Mouse (Mus musculus): ENCODE measurements around the gene Nfatc3. TPM values are rescaled to one million over a fixed set of nuclear protein-coding genes. Genes with fewer than 3 reads are reported as not detected.

Gene Nfatc3
- polyA plus RNA-seq, 1 experiment from 2014 or later, result 6.5 TPM

DNA sequence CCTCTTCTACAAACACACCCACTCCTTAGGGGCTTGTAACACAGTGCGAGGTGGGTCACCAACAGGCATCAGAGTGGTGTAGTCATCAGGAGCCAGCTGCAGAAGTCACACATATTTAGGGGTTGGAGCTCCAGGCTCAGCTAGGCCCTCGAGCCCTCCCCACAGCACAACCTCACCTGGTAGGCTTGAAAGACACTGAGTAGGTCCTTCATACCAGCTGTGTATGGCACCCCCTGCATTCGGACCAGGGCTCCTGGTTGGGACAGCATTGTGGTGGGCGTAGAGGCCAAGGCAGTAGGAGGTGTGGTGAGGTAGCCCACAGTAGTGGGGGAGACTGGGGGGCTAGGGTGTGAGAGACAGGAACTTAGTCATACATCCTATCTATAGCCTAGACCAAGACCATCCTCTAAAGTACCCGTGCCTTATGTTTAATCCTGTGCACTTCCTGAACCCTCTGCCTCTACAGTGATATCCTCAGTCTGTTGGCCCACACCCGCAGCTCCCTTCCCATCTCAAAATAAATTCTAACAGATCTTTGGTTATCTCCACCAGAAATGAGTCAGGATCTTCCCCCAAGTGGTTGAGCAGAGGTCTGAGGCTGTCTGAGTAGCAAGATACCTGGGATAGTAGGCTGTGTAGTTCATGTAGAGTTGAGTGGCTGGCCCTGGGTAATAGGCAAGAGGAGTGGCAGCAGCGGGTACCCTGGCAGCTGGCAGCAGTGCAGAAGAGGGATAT lies 73.0 kb downstream of the Nfatc3 start:
- peak; percentile 72 for DNase-seq (ENCODE audit: low spot score)
- H3K4me1 ChIP-seq, result peaks cover 21% of the 10 kb centered on the region
- 79% methylated on average over 7 of the region's 7 CpGs for WGBS
- H3K27me3 ChIP-seq (ENCODE audit: insufficient read depth, poor library complexity, severe bottlenecking), result peaks cover 45% of the 10 kb centered on the region
- H3K36me3 ChIP-seq, result peaks cover 59% of the 10 kb centered on the region
- H3K4me3 ChIP-seq, result no peak overlapping the region
- no peaks in the 10 kb centered on the region for H3K9me3 ChIP-seq
- H3K27ac ChIP-seq, result no peak overlapping the region

DNA sequence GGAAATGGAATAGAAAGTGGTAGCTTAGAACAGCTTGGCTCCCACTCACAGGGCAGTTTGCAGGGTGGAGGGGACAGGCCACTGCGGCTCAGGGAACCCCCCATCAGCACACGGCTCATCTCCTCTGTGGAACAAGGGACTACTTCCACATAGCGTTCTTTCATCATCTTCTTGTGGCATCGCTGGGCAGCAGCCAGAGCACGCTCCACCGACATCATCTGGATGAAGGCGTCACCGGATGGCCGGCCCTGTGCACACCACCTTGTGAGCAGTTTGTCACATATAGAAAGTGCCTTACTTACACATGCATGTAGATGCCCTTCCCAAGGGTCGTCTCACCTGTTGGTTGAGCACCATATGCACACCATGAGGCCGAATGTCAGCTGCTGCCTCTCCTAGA lies 73.7 kb downstream of the Nfatc3 start:
- Histone ChIP-seq H3K4me1 (peaks cover 28% of the 10 kb centered on the region), H3K4me3 (no peak overlapping the region), H3K36me3 (peaks cover 52% of the 10 kb centered on the region), H3K27me3 (ENCODE audit: insufficient read depth, poor library complexity, severe bottlenecking) (peaks cover 52% of the 10 kb centered on the region), H3K27ac (no peak overlapping the region), H3K9me3 (no peaks in the 10 kb centered on the region)
- WGBS, result 89% methylated on average over 11 of the region's 11 CpGs
- DNase-seq (ENCODE audit: low spot score), result peak; percentile 71

DNA sequence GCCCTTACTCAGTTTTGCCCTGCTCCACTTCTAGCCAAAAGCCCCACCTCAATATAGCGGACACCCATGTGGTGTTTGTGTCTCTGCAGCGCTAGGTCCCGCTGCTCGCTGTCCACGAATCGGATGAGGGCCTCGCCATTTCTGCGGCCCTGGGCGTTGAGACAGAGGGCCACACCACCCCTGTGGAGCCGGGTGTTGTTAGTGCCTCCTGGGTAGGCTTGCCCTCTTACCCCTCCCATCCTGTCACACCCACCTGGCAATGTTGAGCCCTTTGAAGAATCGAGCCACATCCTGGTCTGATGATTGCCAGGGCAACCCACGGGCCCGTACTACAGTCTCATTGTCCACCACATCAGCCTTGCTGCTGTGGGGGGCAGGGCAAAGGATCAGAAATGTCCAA lies 74.9 kb downstream of the Nfatc3 start:
- H3K4me1 ChIP-seq, result peaks cover 40% of the 10 kb centered on the region
- H3K27me3 ChIP-seq (ENCODE audit: insufficient read depth, poor library complexity, severe bottlenecking), result peaks cover 53% of the 10 kb centered on the region
- H3K9me3 ChIP-seq, result no peaks in the 10 kb centered on the region
- 64% methylated on average over 13 of the region's 13 CpGs for WGBS
- no peak overlapping the region for H3K4me3 ChIP-seq
- no peak overlapping the region for H3K27ac ChIP-seq
- peak; percentile 72 for DNase-seq (ENCODE audit: low spot score)
- H3K36me3 ChIP-seq, result peaks cover 44% of the 10 kb centered on the region

- no peaks in the 10 kb centered on the region for H3K9me3 ChIP-seq
These were observed 75.3 kb downstream of the Nfatc3 start for GRCm38 (mm10) chr8:106133946-106134345.

DNA sequence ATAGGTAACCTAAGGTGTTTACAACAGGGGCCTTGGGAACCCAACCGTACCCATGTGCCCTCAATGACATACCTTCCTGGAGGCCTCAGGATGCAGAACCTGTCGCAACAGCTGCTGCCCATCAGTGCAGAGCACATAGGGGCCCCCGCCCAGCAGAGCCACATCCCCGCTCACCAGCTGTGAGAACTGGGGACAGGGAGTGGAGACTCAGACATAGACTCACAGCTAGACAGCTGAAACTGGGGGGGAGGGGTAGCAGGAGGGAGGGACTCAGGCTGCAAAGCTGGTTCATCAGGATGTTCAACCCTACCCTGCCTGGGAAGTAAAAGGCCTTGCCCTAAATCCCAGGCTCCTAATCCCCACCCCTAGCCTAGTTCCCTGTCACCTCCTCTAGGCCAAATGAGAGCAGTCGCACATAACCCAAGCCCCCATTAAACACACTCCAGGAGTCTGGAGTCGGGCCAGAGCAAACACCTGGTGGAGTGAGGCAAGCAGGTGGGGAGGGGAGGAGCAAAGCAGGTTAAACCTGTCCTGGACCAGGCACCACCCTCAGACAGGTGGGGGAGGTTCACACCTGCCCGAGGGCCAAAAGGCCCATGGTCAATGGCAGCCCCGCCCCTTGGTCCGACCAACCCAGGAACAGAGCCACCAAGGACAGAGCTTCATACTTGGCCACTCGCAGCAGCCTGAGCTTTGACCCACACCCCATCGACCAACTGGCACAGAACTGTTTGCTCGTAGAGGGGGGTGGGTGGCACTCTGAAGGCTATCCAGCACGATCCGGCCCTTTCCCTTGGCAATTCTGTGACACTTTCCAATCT lies 76.3 kb downstream of the Nfatc3 start:
- peak; percentile 74 for DNase-seq (ENCODE audit: low spot score)
- H3K4me1 ChIP-seq, result peaks cover 43% of the 10 kb centered on the region
- H3K36me3 ChIP-seq, result peaks cover 31% of the 10 kb centered on the region
- H3K9me3 ChIP-seq, result no peaks in the 10 kb centered on the region
- H3K4me3 ChIP-seq, result peak overlapping the region; percentile 69
- H3K27ac ChIP-seq, result 0 out of 2 replicates have a peak overlapping the region, but pooled peaks have one; percentile 87
- H3K27me3 ChIP-seq (ENCODE audit: insufficient read depth, poor library complexity, severe bottlenecking), result peaks cover 53% of the 10 kb centered on the region
- 18% methylated on average over 14 of the region's 14 CpGs for WGBS

More at GRCm38 (mm10) chr8:106133946-106134345, 75.3 kb downstream of the Nfatc3 start:
- Histone ChIP-seq H3K27me3 (ENCODE audit: insufficient read depth, poor library complexity, severe bottlenecking) (peaks cover 53% of the 10 kb centered on the region), H3K4me3 (no peak overlapping the region), H3K27ac (no peak overlapping the region), H3K36me3 (peaks cover 40% of the 10 kb centered on the region), H3K4me1 (peaks cover 43% of the 10 kb centered on the region)
- peak; percentile 66 for DNase-seq (ENCODE audit: low spot score)
- WGBS, result 72% methylated on average over 6 of the region's 6 CpGs

DNA sequence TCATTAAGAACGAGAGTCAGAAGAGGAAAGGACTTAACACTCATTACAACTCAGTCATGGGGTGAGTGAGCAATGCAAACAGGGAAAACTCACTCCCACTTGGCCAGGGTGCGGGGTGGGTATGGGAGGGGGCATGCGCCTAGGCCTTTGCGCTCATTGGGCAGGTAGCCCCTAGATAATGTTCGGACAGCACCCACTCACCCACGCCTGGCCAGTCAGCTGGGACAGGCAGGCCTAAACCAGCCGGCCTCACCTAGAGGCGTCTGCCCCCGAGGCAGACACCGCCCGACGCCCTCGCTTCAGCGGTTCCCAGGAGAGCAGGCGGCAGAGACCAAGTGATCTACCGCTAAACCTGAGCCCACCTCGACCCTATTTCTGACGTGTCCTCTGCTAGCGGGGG lies 77.0 kb downstream of the Nfatc3 start:
- Histone ChIP-seq H3K27ac (peak overlapping the region; percentile 87; the same call in 1 of the 2 replicates), H3K36me3 (peaks cover 23% of the 10 kb centered on the region), H3K9me3 (no peaks in the 10 kb centered on the region), H3K27me3 (ENCODE audit: insufficient read depth, poor library complexity, severe bottlenecking) (peaks cover 53% of the 10 kb centered on the region), H3K4me3 (peak overlapping the region; percentile 69), H3K4me1 (peaks cover 43% of the 10 kb centered on the region)
- DNase-seq (ENCODE audit: low spot score), result no peak
- WGBS, result 4% methylated on average over 19 of the region's 19 CpGs

DNA sequence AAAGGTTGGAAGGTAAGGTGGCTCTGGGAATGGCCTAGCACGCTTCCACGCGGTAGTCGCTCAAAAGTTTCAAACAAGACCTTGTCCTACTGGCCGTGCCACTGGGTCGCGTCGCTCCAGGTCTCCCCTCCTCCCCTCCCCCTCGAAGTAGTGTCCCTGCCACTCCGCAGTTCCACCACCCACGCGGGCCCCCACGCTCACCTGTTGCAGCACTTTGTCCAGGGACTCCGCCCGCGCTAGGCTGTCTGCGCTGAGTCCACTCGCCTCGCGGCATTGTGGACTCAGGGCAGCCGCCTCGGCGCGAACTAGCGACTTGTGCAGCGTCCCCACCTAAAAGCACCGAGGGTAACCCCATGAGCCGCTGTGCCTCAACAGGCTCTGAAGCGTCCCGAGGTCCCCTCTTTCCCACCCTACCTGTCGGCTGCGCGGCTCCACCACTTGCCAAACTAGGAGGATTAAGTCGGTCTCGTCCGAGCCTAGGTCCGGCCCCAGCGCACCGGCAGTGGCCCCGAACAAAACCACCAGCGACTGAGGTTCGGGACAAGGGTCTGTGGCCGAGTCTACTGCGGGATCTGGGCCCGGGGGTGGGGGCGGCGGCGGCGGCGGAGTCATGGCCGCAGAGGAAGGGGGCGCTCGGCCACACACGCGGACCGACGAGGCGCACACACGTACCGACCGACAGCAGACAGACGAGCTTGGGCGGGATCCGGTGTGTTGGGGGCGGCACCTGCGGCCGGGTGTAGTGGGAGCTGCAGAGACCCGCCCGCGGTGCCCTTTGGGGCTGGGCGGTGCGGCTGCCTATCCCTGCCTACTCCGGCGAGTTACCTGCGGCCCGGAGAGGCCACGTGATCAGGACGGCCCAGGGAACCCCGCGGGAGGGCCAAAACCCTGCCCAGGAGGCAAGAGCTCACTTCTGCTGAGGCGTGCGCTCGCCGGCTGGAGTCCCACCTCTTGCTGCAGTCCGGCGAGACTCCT lies 77.8 kb downstream of the Nfatc3 start, which contains the start of gene Esrp2:
Gene Esrp2 (minus strand): TSS at position 819 of the 975 bp plus-strand sequence.
- H3K4me3 ChIP-seq, result peak within 1 kb of the TSS; percentile 69
- under 1% methylated on average over 86 of the region's 86 CpGs for WGBS
- H3K4me1 ChIP-seq, result peaks cover 46% of the 10 kb centered on the region
- H3K27me3 ChIP-seq (ENCODE audit: insufficient read depth, poor library complexity, severe bottlenecking), result peaks cover 53% of the 10 kb centered on the region
- peak within 1 kb of the TSS; percentile 87 for H3K27ac ChIP-seq
- no peaks in the 10 kb centered on the region for H3K9me3 ChIP-seq
- peak; percentile 86 for DNase-seq (ENCODE audit: low spot score)
- peaks cover 16% of the 10 kb centered on the region for H3K36me3 ChIP-seq

DNA sequence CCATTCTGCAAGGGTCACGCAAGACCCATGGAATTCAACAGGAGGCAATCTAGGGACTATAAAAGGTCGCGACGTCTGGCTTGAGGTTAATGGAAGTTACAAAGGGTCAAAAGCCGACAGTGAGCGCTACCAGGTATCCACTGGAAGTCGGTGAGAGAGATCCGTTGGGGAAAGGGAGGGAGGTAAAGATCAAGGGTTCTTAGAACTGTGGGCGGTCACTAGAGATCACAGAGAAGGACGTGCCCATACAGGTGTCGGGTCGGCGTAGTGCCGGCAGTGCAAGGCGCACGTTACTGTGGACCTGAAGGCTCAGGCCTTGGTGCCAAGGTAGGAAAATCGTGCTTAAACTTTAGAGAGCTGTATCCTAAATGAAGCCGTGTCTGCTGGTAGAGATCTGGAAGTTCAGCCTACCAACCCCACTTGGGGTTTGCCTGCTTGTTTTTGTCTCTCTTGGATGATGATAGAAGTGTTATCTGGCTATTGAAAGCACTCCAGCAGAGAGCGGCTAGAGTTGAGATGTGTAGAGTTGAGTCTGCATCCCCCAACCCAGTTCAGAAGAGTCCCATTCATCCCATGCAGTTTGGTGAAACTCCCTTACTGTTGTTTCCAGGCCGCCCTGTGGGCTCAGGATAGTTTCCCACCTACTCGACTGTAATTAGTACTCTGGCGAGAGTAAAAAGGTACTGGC lies 78.7 kb downstream of the Nfatc3 start:
- Histone ChIP-seq H3K27me3 (ENCODE audit: insufficient read depth, poor library complexity, severe bottlenecking) (peaks cover 50% of the 10 kb centered on the region), H3K27ac (peak overlapping the region; percentile 87), H3K4me1 (peaks cover 46% of the 10 kb centered on the region), H3K4me3 (peak overlapping the region; percentile 69), H3K9me3 (no peaks in the 10 kb centered on the region), H3K36me3 (peaks cover 8% of the 10 kb centered on the region)
- peak; percentile 72 for DNase-seq (ENCODE audit: low spot score)
- 3% methylated on average over 22 of the region's 22 CpGs for WGBS

GRCm38 (mm10) chr8:106137906-106138477 lies 79.4 kb downstream of the Nfatc3 start:
- Histone ChIP-seq H3K27ac (peak overlapping the region; percentile 87), H3K9me3 (no peaks in the 10 kb centered on the region), H3K36me3 (peaks cover 2% of the 10 kb centered on the region), H3K4me3 (peak overlapping the region; percentile 69), H3K4me1 (peaks cover 46% of the 10 kb centered on the region), H3K27me3 (ENCODE audit: insufficient read depth, poor library complexity, severe bottlenecking) (peaks cover 44% of the 10 kb centered on the region)
- 1% methylated on average over 24 of the region's 24 CpGs for WGBS
- DNase-seq (ENCODE audit: low spot score), result peak; percentile 92

- DNase-seq (ENCODE audit: low spot score), result no peak
- 12% methylated on average over 7 of the region's 7 CpGs for WGBS
- peak overlapping the region; percentile 87 for H3K27ac ChIP-seq
- H3K36me3 ChIP-seq, result no peaks in the 10 kb centered on the region
- peaks cover 38% of the 10 kb centered on the region for H3K27me3 ChIP-seq (ENCODE audit: insufficient read depth, poor library complexity, severe bottlenecking)
- H3K4me3 ChIP-seq, result peak overlapping the region; percentile 69
- peaks cover 46% of the 10 kb centered on the region for H3K4me1 ChIP-seq
- no peaks in the 10 kb centered on the region for H3K9me3 ChIP-seq
These were observed 80.0 kb downstream of the Nfatc3 start for GRCm38 (mm10) chr8:106138616-106139015.

DNA sequence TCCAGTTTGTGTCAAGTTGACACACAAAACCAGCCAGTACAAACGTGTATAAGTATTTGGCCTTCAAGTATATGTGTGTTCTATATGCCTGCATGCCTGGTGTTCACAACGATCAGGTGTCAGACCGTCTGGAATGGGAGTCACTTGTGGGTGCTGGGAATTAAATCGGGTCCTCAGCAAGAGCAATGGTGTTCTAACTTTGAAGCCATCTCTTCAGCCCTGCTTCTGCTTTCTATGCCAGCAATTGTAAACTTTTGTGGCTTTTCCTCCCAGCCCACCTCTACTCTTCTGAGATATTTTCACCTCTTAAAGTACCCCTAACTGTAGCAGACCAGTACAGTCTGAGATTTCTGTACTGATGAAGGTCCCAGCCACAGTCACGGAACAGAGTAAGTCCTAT lies 81.6 kb downstream of the Nfatc3 start:
- H3K27me3 ChIP-seq (ENCODE audit: insufficient read depth, poor library complexity, severe bottlenecking), result peaks cover 22% of the 10 kb centered on the region
- H3K36me3 ChIP-seq, result no peaks in the 10 kb centered on the region
- WGBS, result 65% methylated on average over 5 of the region's 5 CpGs
- DNase-seq (ENCODE audit: low spot score), result no peak
- H3K9me3 ChIP-seq, result no peaks in the 10 kb centered on the region
- H3K4me3 ChIP-seq, result no peak overlapping the region
- H3K4me1 ChIP-seq, result peaks cover 39% of the 10 kb centered on the region
- no peak overlapping the region for H3K27ac ChIP-seq

Measured in heart, embryonic 10.5 days (tissue).